Mouse (Mus musculus) embryonic facial prominence, embryonic 11.5 days (tissue): ENCODE measurements at regions not wholly inside any gene's neighbourhood (a gene's known extent, or its start where the extent isn't known, plus 50 kb on each side); places are given as distances from the start of the nearest gene placed in this dataset.

Experiments
- ATAC-seq: fragments of 200-750 bp; cut with Nextera tagmentation; replicated peaks from 2 replicates; pipeline ENCODE4 v1.8.0; 2017; ENCODE audit warnings: low read depth; ENCODE audit not compliant: insufficient number of reproducible peaks, low FRiP score, low TSS enrichment
- DNase-seq: peaks from one replicate; pipeline ENCODE4 v3.0.0-alpha.2; 2015; ENCODE audit warnings: low spot score
- H3K27ac ChIP-seq: fragments of 300-500 bp; sonication (generic); replicated peaks from 2 replicates; pipeline ENCODE4 v1.5.1; 2014; ENCODE audit warnings: mild to moderate bottlenecking, low read depth, low read length, control low read depth
- H3K27me3 ChIP-seq: fragments of 300-500 bp; sonication (generic); 2 replicates; pipeline ENCODE4 v1.6.1; 2014; ENCODE audit warnings: mild to moderate bottlenecking, low read length, moderate library complexity, mixed read lengths; ENCODE audit not compliant: control insufficient read depth, insufficient read depth
- H3K36me3 ChIP-seq: fragments of 300-500 bp; sonication (generic); replicated peaks from 2 replicates; pipeline ENCODE4 v1.6.1; 2014; ENCODE audit warnings: low read depth, mild to moderate bottlenecking, low read length, moderate library complexity, mixed read lengths; ENCODE audit not compliant: control insufficient read depth, insufficient read depth
- H3K4me1 ChIP-seq: fragments of 300-500 bp; sonication (generic); 2 replicates; pipeline ENCODE4 v1.6.1; 2014; ENCODE audit warnings: low read length, mixed read lengths; ENCODE audit not compliant: control insufficient read depth, insufficient read depth
- H3K4me2 ChIP-seq: fragments of 300-500 bp; sonication (generic); 2 replicates; pipeline ENCODE4 v1.6.1; 2014; ENCODE audit warnings: low read depth, mild to moderate bottlenecking, control low read depth, low read length, moderate library complexity
- H3K4me3 ChIP-seq: fragments of 300-500 bp; sonication (generic); 2 replicates; pipeline ENCODE4 v1.5.1; 2014; ENCODE audit warnings: low read depth, low read length, control low read depth
- H3K9ac ChIP-seq: fragments of 300-500 bp; sonication (generic); replicated peaks from 2 replicates; pipeline ENCODE4 v1.6.1; 2014; ENCODE audit warnings: mild to moderate bottlenecking, control low read depth, low read length
- H3K9me3 ChIP-seq: fragments of 300-500 bp; sonication (generic); replicated peaks from 2 replicates; pipeline ENCODE4 v1.6.1; 2016; ENCODE audit warnings: mild to moderate bottlenecking, low read length, inconsistent platforms, mixed read lengths; ENCODE audit not compliant: control insufficient read depth
- WGBS: fragments of 180-500 bp; shearing (Covaris S2); extraction: QIAGEN DNeasy Blood & Tissue Kit; methylation state at CpG from one replicate; pipeline ENCODE4 v1.1.7; 2014; 5-methylcytosine and 5-hydroxymethylcytosine counted together

DNA sequence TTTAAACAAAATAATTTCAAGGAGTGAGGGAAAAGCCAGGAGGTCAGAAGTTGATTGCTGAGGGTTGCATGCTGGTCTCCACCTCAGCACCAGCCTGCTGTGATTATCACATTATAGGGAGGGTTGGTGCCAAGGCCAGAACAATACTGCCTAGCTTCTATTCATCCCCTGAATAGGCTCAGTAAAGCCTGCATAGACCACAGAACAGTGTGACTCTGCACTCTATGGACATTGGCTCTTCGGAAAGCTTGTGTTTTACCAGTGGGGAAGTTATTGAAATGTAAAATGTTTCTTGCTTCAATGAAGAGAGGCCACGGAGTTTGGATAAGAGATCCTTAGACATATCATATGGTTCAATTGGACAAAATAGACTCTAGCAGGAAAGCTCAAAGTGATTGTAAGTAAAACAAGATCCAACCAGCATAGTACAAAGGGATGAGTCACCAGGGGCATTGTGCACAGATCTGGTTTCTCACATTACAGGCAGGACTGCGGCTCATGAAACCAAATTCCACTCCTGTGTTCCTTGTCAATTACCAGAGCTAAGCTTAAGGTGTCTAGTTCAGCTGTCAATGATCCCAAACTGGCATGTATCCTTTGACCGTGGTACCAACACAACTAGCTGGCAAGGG, 320.8 kb upstream of the Cd180 start:
- H3K36me3 ChIP-seq: no peaks in the 10 kb centered on the region
- 59% methylated on average over 4 of the region's 4 CpGs for WGBS
- H3K9me3 ChIP-seq: no peaks in the 10 kb centered on the region
- H3K9ac ChIP-seq: no peak overlapping the region
- no peaks in the 10 kb centered on the region for H3K27me3 ChIP-seq
- no peak overlapping the region for H3K4me2 ChIP-seq
- no peak; the same call in 1 of the 2 replicates for ATAC-seq
- H3K4me3 ChIP-seq: no peak overlapping the region
- DNase-seq: peak; percentile 17
- no peaks in the 10 kb centered on the region for H3K4me1 ChIP-seq
- no peak overlapping the region for H3K27ac ChIP-seq

DNA sequence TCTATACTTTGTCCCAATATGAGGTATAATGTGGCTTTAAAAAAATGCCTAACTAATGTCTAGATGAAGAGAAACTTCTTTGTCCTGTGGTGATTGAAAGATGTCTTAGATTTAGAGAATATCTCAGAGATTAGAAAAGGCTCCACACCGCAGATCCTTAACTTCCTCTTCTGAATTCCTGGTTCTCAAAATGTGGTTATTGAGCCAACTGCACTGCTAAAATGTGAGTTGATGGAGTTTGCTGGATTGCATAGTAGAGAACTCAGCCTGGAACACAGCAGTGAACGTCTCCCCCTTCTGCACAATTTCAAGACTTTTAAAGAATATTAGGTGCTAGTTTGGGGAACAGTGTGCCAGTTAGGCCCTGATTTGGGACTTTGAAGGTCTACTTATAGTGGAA, 312.7 kb upstream of the Cd180 start:
- H3K36me3 ChIP-seq: no peaks in the 10 kb centered on the region
- no peak overlapping the region for H3K9ac ChIP-seq
- no peak for DNase-seq
- H3K9me3 ChIP-seq: no peaks in the 10 kb centered on the region
- no peak overlapping the region for H3K4me3 ChIP-seq
- H3K27ac ChIP-seq: no peak overlapping the region
- 86% methylated on average over 2 of the region's 2 CpGs for WGBS
- no peaks in the 10 kb centered on the region for H3K4me1 ChIP-seq
- no peak for ATAC-seq
- no peak overlapping the region for H3K4me2 ChIP-seq
- H3K27me3 ChIP-seq: no peaks in the 10 kb centered on the region

DNA sequence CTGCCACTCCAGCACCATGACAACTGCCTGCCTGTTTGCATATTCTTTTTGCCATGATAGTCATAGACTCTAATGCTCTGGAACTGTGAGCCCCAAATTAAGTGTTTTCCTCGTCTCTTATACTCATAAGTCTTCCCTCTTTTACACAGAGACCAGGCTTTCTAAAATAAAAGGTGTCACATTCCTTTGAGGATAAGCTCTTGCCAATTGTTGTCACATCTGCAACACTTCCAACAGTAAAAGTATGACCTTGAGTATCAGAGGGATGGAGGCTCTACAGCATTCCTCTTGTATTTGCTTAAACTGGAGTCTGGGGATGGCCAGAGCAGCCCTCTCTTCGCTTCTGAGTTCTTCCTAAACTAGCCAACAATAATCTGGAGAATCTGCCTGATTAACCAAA, 301.4 kb upstream of the Cd180 start:
- H3K27ac ChIP-seq: no peak overlapping the region
- H3K4me3 ChIP-seq: no peak overlapping the region
- no peak for DNase-seq
- no peak for ATAC-seq
- no peaks in the 10 kb centered on the region; the same call in 1 of the 2 replicates for H3K27me3 ChIP-seq
- H3K4me1 ChIP-seq: no peaks in the 10 kb centered on the region
- no peaks in the 10 kb centered on the region for H3K36me3 ChIP-seq
- 76% methylated on average over 2 of the region's 2 CpGs for WGBS
- no peak overlapping the region for H3K4me2 ChIP-seq
- no peaks in the 10 kb centered on the region for H3K9me3 ChIP-seq
- no peak overlapping the region for H3K9ac ChIP-seq

DNA sequence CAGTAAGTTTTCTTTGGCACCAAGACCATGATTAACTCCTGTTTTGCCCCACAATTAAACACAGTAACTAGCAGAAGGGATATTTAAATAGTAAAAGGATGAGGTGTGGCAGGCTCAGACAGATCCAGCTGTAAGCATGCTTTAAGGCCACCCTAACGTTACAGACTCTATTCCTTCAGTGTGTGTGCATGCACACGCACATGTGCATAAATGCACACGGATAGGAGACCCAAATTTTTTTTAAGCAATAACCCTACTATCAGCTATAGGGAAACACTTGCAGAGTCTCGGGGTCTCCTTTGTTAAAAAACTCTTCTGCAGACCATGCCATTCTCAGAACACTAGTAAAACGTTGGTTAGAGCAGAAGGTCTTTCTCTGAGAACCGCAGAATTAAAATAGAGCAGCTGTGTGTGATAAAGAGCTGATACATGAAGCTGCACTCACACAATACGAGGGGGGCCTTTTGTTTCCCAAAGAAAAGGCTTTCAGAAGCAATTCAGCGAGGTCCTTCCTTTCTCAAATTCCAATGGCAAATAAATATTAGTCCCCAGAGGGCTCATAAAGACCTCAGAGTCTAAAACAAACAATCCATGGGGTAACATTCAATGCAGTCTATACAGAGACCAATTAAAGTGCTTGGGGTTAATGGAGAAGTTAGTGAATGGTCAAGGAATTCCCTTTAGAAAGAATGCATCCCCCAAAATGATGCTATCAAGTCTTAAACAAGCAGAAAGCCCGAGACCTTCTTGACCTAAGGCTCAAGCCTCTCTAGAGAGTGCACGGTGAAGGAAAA, 300.3 kb upstream of the Cd180 start:
- ATAC-seq (peak; percentile 59; the same call in 1 of the 2 replicates), DNase-seq (peak; percentile 31)
- Histone ChIP-seq H3K36me3 (no peaks in the 10 kb centered on the region), H3K4me3 (no peak overlapping the region), H3K27ac (no peak overlapping the region), H3K9ac (no peak overlapping the region), H3K27me3 (no peaks in the 10 kb centered on the region; the same call in 1 of the 2 replicates), H3K4me2 (no peak overlapping the region), H3K9me3 (no peaks in the 10 kb centered on the region), H3K4me1 (no peaks in the 10 kb centered on the region)
- 35% methylated on average over 10 of the region's 10 CpGs for WGBS

DNA sequence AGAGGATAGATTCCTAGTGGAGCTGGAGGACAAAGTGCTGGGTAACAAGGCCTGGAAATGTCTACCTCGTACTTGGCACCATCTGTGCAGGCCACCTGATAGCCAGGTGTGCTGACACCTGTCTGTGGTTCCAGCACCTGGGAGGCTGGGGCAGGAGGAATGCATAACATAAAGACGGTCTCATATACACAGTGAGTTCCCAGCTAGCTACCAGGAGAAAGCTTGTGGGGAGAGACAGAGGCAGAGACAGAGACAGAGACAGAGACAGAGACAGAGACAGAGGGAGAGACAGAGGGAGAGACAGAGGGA, 299.7 kb upstream of the Cd180 start:
- Histone ChIP-seq H3K27me3 (no peaks in the 10 kb centered on the region; the same call in 1 of the 2 replicates), H3K4me1 (no peaks in the 10 kb centered on the region), H3K4me3 (no peak overlapping the region), H3K9ac (no peak overlapping the region), H3K4me2 (no peak overlapping the region), H3K36me3 (no peaks in the 10 kb centered on the region), H3K27ac (no peak overlapping the region), H3K9me3 (no peaks in the 10 kb centered on the region)
- ATAC-seq (peak; percentile 44; the same call in 1 of the 2 replicates), DNase-seq (no peak)
- whole genome bisulfite sequencing: 52% methylated on average over 2 of the region's 2 CpGs

DNA sequence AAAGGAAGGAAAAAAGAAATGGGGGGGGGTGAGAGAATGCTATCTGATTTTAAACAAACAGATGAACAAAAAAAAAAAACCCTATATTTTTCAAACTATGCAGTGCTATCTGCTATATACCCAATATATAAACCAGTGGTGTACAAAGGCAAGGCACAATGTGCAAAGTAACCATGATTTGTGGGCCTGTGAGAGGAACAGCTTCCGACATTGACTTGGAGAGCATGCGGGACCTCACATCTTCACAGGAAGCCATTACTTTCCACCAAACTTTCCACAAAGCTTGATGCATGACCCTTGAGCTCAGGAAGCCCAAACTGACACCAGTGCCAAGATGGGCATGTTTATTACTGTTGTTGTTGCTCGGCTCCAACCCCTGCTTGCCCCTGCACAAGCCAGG, 299.3 kb upstream of the Cd180 start:
- Histone ChIP-seq H3K9ac (no peak overlapping the region), H3K27ac (no peak overlapping the region), H3K27me3 (no peaks in the 10 kb centered on the region; the same call in 1 of the 2 replicates), H3K4me2 (no peak overlapping the region), H3K36me3 (no peaks in the 10 kb centered on the region), H3K4me3 (no peak overlapping the region), H3K9me3 (no peaks in the 10 kb centered on the region), H3K4me1 (no peaks in the 10 kb centered on the region)
- DNase-seq (no peak), ATAC-seq (no peak)
- 96% methylated on average over 3 of the region's 3 CpGs for WGBS

DNA sequence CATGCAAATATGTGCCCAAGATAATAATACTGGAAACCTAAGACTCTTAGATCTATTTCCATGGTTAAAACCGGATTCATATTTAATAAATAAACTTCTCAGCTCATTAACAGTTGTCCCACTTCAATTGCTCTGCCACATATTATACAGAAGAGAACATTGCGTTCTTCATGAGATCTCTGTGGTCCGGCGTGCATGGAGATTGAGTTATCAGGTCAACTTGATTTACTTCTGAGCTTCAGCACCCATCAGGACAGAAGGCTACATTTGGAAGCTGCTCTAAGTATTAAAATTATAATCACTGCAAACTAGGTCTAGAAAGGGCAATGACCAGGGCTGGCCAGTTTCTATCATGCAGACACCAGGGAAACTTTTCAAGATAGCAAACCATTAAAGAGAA, 295.9 kb upstream of the Cd180 start:
- WGBS: 90% methylated on average over 4 of the region's 4 CpGs
- no peak for DNase-seq
- H3K27me3 ChIP-seq: no peaks in the 10 kb centered on the region
- H3K27ac ChIP-seq: no peak overlapping the region
- H3K4me2 ChIP-seq: no peak overlapping the region
- no peaks in the 10 kb centered on the region for H3K9me3 ChIP-seq
- H3K4me3 ChIP-seq: no peak overlapping the region
- ATAC-seq: no peak
- no peak overlapping the region for H3K9ac ChIP-seq
- no peaks in the 10 kb centered on the region for H3K36me3 ChIP-seq
- H3K4me1 ChIP-seq: no peaks in the 10 kb centered on the region

DNA sequence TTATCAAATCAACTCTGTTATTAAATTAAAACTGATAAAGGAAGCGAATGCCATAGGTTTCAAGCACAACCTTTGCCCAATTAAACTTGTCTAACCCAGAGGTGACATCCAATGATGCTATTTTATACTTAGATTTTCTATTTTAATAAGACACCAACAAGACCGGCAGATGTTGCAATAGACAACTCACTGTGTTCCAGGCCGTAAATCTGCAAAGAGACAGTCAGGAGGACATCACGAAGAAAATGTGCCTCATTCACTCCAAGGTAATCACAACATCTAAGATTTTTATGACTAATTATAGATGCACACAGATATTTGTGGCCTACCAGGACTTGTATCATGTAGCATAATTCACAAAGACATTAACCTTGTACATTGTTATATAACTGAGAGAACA, 281.5 kb upstream of the Cd180 start:
- Histone ChIP-seq H3K36me3 (no peaks in the 10 kb centered on the region), H3K27ac (no peak overlapping the region), H3K27me3 (no peaks in the 10 kb centered on the region), H3K9ac (no peak overlapping the region), H3K9me3 (no peaks in the 10 kb centered on the region), H3K4me2 (no peak overlapping the region), H3K4me3 (no peak overlapping the region), H3K4me1 (no peaks in the 10 kb centered on the region)
- DNase-seq: no peak
- WGBS: 89% methylated on average over 4 of the region's 4 CpGs
- no peak for ATAC-seq
